Mouse (Mus musculus): ENCODE results near the gene N4bp2.

The N4bp2 gene

GRCm38 (mm10) chr5:65866591-65866990 lies 103.3 kb downstream of the N4bp2 start:
- DNase-seq: no peak

- no peak for DNase-seq
These were observed 104.2 kb downstream of the N4bp2 start for GRCm38 (mm10) chr5:65867380-65868116.

DNA sequence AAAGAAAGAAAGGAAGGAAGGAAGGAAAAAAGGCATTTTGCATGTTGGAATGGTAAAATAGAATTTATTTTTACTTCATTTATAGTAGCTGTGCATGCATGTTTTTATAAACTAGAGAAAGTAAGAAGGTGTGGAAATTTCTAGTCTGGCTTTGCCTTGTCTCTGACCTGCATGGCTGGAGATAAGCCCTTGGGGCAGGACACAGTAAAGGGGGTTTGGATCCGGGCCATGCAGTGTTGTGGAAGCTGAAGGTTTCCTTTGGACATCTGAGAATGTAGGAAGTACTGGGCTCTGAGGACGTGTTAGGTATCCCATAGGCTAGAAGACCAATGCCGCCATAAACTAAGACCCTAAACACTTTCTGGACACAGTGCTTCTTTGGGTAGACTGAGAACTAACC lies 105.1 kb downstream of the N4bp2 start:
- DNase-seq: no peak

DNA sequence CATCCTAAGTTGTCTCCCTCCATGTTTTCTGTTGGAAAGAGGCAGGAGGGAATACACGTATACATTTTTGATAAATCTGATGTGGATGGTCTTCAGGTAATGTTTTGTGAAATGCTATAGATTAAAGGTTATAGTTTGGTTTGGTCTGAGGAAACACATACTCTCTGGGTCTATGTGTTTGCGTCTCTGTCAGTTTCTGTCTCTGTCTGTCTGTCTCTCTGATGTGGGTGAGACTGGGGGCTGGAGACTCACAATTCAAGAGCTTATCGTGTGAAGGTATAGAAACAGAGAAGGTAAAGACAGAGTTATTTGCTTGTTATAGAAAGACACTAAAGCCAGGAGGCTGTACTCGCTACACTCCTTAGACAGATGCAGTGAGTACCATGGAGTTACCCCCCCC lies 106.3 kb downstream of the N4bp2 start:
- DNase-seq: no peak

DNA sequence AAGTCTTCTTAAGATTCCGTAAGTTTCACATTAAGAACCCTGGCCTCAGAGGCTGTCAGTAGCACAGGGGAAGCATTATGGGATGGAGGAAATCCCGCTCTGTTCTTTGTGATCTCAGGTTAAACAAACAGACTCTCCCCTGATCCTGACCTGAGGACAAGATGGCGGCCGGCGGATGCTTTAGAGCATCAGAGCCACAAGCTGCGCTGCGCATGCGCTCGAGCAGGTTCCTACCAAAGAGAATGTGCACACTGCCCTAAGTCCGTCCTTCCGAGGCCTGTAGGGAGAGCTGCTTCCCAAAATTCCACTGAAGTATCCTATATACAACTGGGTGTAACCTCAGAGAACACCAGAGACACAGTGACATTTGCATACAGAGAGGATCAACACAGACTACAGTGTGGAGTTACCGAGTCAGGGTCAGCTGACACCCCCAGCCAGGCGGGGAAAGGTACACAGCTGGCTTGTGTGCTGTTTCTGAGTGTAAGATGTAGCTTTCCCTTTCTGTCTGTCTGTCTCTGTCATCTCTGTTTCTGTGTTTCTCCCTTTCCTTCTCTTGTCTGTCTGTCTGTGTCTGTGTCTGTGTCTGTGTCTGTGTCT lies 108.1 kb downstream of the N4bp2 start:
- DNase-seq: no peak

GRCm38 (mm10) chr5:65873212-65873611 lies 109.9 kb downstream of the N4bp2 start:
- DNase-seq: no peak

DNA sequence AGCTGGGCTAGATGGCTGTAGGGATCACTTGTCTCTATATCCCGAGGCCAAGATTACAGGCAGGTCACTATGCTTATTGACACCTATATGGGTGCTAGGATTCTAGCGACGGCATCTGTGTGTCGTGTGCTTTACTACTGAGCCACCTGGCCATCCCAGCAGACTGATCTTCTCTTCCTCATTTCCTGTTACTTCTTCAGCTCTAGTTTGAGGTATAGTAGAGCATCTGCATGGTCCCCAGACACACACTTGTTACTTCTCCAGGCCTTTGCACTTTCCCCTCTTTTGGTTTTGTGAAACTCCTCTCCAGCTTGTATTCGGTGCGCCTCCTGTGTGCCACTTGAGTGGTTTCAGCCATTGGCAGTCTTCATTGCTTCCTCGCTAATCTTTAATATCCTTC lies 111.9 kb downstream of the N4bp2 start:
- no peak for DNase-seq

GRCm38 (mm10) chr5:65878367-65878766 lies 115.0 kb downstream of the N4bp2 start:
- DNase-seq: no peak

All from kidney, postnatal 10 days (tissue).